Mouse (Mus musculus) midbrain, embryonic 11.5 days (tissue): ENCODE data around the gene Gm525. TPM values are rescaled to one million over a fixed set of nuclear protein-coding genes. Genes with fewer than 3 reads are reported as not detected.

ENCODE experiments used
- ATAC-seq: fragments of 200-750 bp; cut with Nextera tagmentation; 2 replicates; pipeline ENCODE4 v1.8.0; 2017; ENCODE audit warnings: moderate TSS enrichment, moderate library complexity; ENCODE audit not compliant: low FRiP score
- DNase-seq: peaks from one replicate; pipeline ENCODE4 v3.0.0; 2015; ENCODE audit warnings: low spot score; ENCODE audit errors: missing footprints
- H3K27ac ChIP-seq: fragments of 300-500 bp; sonication (generic); 2 replicates; pipeline ENCODE4 v1.5.1; 2014; ENCODE audit warnings: low read depth, low read length
- H3K27me3 ChIP-seq: fragments of 300-500 bp; sonication (generic); 2 replicates; pipeline ENCODE4 v1.6.1; 2014; ENCODE audit warnings: mild to moderate bottlenecking, low read length, moderate library complexity, mixed read lengths; ENCODE audit not compliant: control insufficient read depth, insufficient read depth
- H3K36me3 ChIP-seq: fragments of 300-500 bp; sonication (generic); 2 replicates; pipeline ENCODE4 v1.6.1; 2014; ENCODE audit warnings: mild to moderate bottlenecking, low read length, moderate library complexity, mixed read lengths; ENCODE audit not compliant: control insufficient read depth, insufficient read depth
- H3K4me1 ChIP-seq: fragments of 300-500 bp; sonication (generic); 2 replicates; pipeline ENCODE4 v1.6.1; 2014; ENCODE audit warnings: low read length; ENCODE audit not compliant: control insufficient read depth, insufficient read depth
- H3K4me2 ChIP-seq: fragments of 300-500 bp; sonication (generic); 2 replicates; pipeline ENCODE4 v1.6.1; 2014; ENCODE audit warnings: mild to moderate bottlenecking, moderate library complexity
- H3K4me3 ChIP-seq: fragments of 300-500 bp; sonication (generic); 2 replicates; pipeline ENCODE4 v1.5.1; 2014; ENCODE audit warnings: low read depth, low read length
- H3K9ac ChIP-seq: fragments of 300-500 bp; sonication (generic); 2 replicates; pipeline ENCODE4 v1.6.1; 2014; ENCODE audit warnings: low read length
- H3K9me3 ChIP-seq: fragments of 300-500 bp; sonication (generic); 2 replicates; pipeline ENCODE4 v1.6.1; 2016; ENCODE audit warnings: low read length; ENCODE audit not compliant: control insufficient read depth
- WGBS: fragments of 180-500 bp; shearing (Covaris S2); extraction: QIAGEN DNeasy Blood & Tissue Kit; methylation state at CpG from one replicate; pipeline ENCODE4 v1.1.7; 2014; 5-methylcytosine and 5-hydroxymethylcytosine counted together
- polyA plus RNA-seq: library from polyadenylated mRNA; unstranded; fragments of >200 nt; fragmentation: Nextera tagmentation; extraction: Ambion mirVana; gene quantifications from 2 replicates; pipeline ENCODE4 v1.2.1, GENCODE M21; 2014

Gene Gm525
- not detected in 2 replicates for polyA plus RNA-seq

DNA sequence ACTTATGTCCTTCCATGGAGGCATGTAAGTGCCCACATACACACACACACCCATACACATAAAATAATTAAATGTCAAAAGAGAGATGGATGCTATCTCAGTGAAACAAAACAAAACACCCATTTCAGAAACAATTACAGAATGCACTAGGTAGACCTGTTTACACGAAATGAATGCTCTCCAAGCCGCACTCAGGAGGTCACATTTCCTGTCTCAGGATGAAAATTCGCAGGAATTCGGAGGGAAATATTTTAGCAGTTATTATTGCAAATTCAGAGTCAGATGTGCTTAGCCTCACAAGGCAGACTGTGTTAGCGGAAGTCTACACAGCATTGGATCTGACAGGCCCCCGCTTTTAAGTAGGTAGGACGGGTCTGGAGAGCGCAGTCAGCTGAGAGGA lies at the start of gene Gm525:
Gene Gm525 (plus strand): TSS at position 301 of the 400 bp plus-strand sequence.
- no peaks in the 10 kb centered on the region for H3K27me3 ChIP-seq
- no peak for ATAC-seq
- no peak within 1 kb of the TSS for H3K4me3 ChIP-seq
- WGBS: 88% methylated on average over 8 of the region's 8 CpGs
- H3K36me3 ChIP-seq: no peaks in the 10 kb centered on the region
- H3K9me3 ChIP-seq: no peaks in the 10 kb centered on the region
- no peaks in the 10 kb centered on the region for H3K4me1 ChIP-seq
- no peak for DNase-seq
- no peak within 1 kb of the TSS for H3K27ac ChIP-seq
- H3K4me2 ChIP-seq: no peak within 1 kb of the TSS
- no peak within 1 kb of the TSS for H3K9ac ChIP-seq

DNA sequence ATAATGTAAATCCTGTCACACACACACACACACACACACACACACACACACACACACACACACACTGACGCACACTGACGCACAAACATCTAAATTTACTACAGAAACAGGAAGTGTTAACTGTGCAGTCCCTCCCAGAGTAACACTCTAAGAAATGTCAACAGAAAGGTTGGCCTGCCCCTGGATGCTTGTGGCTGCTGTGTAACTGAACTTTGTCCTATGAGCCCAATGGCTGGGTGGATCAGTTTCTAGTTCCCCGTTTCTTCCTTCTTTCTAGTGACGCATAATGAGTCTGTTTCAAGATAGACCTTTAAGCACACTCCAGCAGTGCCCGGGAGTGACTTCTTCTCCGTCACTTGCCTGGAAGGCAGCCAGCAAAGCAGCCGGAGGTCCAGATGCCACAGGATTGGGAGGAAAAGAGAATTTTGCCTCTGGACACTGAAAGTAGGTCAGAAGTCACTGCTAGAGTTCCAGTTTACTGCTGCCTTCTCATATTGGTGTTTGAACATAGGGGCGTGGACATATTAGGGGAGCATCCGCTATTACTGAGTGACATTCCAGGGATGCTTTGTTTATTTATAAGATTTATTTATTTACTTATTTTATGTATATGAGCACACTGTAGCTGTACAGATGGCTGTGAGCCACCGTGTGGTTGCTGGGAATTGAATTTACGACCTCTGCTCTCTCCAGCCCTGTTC lies 49.3 kb upstream of the Gm525 start:
- H3K27me3 ChIP-seq: no peaks in the 10 kb centered on the region
- no peaks in the 10 kb centered on the region for H3K4me1 ChIP-seq
- WGBS: 81% methylated on average over 11 of the region's 11 CpGs
- no peak for DNase-seq
- no peaks in the 10 kb centered on the region for H3K36me3 ChIP-seq
- H3K4me3 ChIP-seq: no peak overlapping the region
- no peaks in the 10 kb centered on the region for H3K9me3 ChIP-seq
- no peak overlapping the region for H3K9ac ChIP-seq
- ATAC-seq: no peak
- no peak overlapping the region for H3K4me2 ChIP-seq
- H3K27ac ChIP-seq: no peak overlapping the region

- Histone ChIP-seq H3K36me3 (no peaks in the 10 kb centered on the region), H3K9ac (no peak overlapping the region), H3K27ac (no peak overlapping the region), H3K4me1 (no peaks in the 10 kb centered on the region), H3K9me3 (no peaks in the 10 kb centered on the region), H3K27me3 (no peaks in the 10 kb centered on the region), H3K4me3 (no peak overlapping the region), H3K4me2 (no peak overlapping the region)
- DNase-seq (no peak), ATAC-seq (no peak)
- WGBS: 76% methylated on average over 3 of the region's 3 CpGs
These were observed 48.0 kb upstream of the Gm525 start for GRCm38 (mm10) chr11:89025603-89026002.

DNA sequence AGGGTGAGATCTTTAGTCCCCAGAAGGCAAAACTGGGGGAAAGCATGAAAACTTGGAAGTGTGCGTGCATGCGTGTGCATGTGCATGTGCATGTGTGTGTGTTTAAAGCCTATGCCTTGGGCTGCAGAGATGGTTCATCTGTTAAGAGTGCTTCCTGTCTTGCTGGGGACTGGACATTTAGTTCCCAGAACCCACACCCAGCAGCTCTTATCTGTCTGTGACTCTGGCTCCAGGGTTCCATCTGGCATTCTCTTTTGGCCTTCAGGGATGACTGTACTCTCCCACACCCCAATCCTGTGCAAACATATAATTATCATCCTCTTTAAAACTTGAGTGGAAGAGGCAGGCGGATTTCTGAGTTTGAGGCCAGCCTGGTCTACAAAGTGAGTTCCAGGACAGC lies 47.5 kb upstream of the Gm525 start:
- no peaks in the 10 kb centered on the region for H3K4me1 ChIP-seq
- no peak for DNase-seq
- H3K4me2 ChIP-seq: no peak overlapping the region
- H3K36me3 ChIP-seq: no peaks in the 10 kb centered on the region
- H3K4me3 ChIP-seq: no peak overlapping the region
- 95% methylated on average over 3 of the region's 3 CpGs for WGBS
- no peak overlapping the region for H3K27ac ChIP-seq
- no peak for ATAC-seq
- no peaks in the 10 kb centered on the region for H3K27me3 ChIP-seq
- no peak overlapping the region for H3K9ac ChIP-seq
- no peaks in the 10 kb centered on the region for H3K9me3 ChIP-seq

- H3K4me1 ChIP-seq: no peaks in the 10 kb centered on the region
- no peak overlapping the region for H3K4me2 ChIP-seq
- no peaks in the 10 kb centered on the region for H3K27me3 ChIP-seq
- no peak for ATAC-seq
- H3K9me3 ChIP-seq: no peaks in the 10 kb centered on the region
- no peak overlapping the region for H3K27ac ChIP-seq
- no peak overlapping the region for H3K9ac ChIP-seq
- 83% methylated on average over 10 of the region's 10 CpGs for WGBS
- DNase-seq: no peak
- H3K36me3 ChIP-seq: no peaks in the 10 kb centered on the region
- H3K4me3 ChIP-seq: no peak overlapping the region
These were observed 45.7 kb upstream of the Gm525 start for GRCm38 (mm10) chr11:89027955-89028361.

GRCm38 (mm10) chr11:89028871-89029405 lies 44.7 kb upstream of the Gm525 start:
- WGBS: 69% methylated on average over 10 of the region's 10 CpGs
- Histone ChIP-seq H3K27ac (no peak overlapping the region), H3K9ac (no peak overlapping the region), H3K4me2 (no peak overlapping the region), H3K9me3 (no peaks in the 10 kb centered on the region), H3K4me1 (no peaks in the 10 kb centered on the region), H3K36me3 (no peaks in the 10 kb centered on the region), H3K27me3 (no peaks in the 10 kb centered on the region), H3K4me3 (no peak overlapping the region)
- DNase-seq (no peak), ATAC-seq (no peak)

GRCm38 (mm10) chr11:89030552-89030951 lies 43.1 kb upstream of the Gm525 start:
- Histone ChIP-seq H3K27ac (no peak overlapping the region), H3K4me2 (no peak overlapping the region), H3K9ac (no peak overlapping the region), H3K4me1 (no peaks in the 10 kb centered on the region), H3K4me3 (no peak overlapping the region), H3K9me3 (no peaks in the 10 kb centered on the region), H3K36me3 (no peaks in the 10 kb centered on the region), H3K27me3 (no peaks in the 10 kb centered on the region)
- 76% methylated on average over 6 of the region's 6 CpGs for WGBS
- ATAC-seq: no peak
- DNase-seq: no peak

DNA sequence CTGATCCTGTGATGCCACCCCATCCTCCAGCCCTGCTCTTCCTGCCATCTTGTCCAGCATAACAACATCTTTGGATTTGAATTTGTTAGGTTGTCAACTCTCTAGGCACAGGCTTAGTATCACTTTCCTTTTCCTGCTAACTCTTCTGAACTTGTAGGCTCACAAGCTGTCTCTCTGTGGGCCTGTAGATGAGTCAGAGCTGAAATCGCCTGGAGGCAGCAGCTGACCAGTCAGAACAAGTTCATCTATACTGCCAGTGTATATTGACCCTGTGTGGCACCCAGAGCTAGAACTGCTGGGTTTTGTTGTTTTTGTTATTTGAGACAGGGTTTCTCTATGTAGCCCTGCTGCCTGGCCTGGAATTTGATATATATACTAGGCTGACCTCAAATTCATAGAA lies 42.5 kb upstream of the Gm525 start:
- no peaks in the 10 kb centered on the region for H3K27me3 ChIP-seq
- H3K9me3 ChIP-seq: no peaks in the 10 kb centered on the region
- H3K9ac ChIP-seq: no peak overlapping the region
- DNase-seq (no peak), ATAC-seq (no peak)
- H3K4me2 ChIP-seq: no peak overlapping the region
- H3K4me1 ChIP-seq: no peaks in the 10 kb centered on the region
- WGBS: 81% methylated on average over 1 of the region's 1 CpGs
- no peak overlapping the region for H3K27ac ChIP-seq
- no peaks in the 10 kb centered on the region for H3K36me3 ChIP-seq
- no peak overlapping the region for H3K4me3 ChIP-seq

DNA sequence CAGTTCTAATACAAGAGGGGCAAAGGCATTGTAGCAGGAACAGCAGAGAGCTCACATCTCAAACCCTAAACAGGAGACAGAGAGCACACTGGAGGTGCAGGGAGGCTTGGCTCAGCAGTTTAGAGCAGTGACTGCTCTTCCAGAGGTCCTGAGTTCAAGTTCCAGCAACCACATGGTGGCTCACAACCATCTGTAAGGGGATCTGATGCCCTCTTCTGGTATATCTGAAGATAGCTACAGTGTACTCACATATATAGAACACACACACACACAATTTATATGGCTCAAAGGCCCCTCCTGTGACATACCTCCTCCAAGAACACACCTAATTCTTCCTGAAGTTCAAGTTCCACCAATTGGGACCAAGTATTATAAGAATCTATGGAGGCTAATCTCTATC lies 39.0 kb upstream of the Gm525 start:
- no peak for DNase-seq
- Histone ChIP-seq H3K4me1 (no peaks in the 10 kb centered on the region), H3K27me3 (no peaks in the 10 kb centered on the region), H3K9ac (no peak overlapping the region), H3K36me3 (no peaks in the 10 kb centered on the region), H3K27ac (no peak overlapping the region), H3K4me2 (no peak overlapping the region), H3K9me3 (no peaks in the 10 kb centered on the region), H3K4me3 (no peak overlapping the region)
- ATAC-seq: no peak
